In genomic region chr13:29604241-29604640, GRCm38 (mm10) we compare ENCODE assay signal across 8 mouse cellular contexts.
DNase-seq lines count a peak whose midpoint lies in the region; ATAC-seq lines count a peak whose summit lies in the region.

No protein-coding gene starts in this region.

- intact Hi-C loops in left cerebral cortex, postnatal 10 days (cut with DNase I) = loop anchor here (5.0 kb wide), 1 partner anchor 647 kb away; no protein-coding TSS in a partner anchor

- no peak for ATAC-seq in CD4-positive, CD25-positive, alpha-beta regulatory T cell, adult 4 months
- peak; percentile 85 for ATAC-seq in forebrain, embryonic 12.5 days (ENCODE audit: low FRiP score)
- peak; percentile 75; the same call in 1 of the 2 replicates for ATAC-seq in hindbrain, embryonic 11.5 days (ENCODE audit: low FRiP score)
- ATAC-seq in midbrain, embryonic 11.5 days (ENCODE audit: low FRiP score) = peak; percentile 89

- peaks cover 13% of the 10 kb centered on the region for H3K4me1 ChIP-seq in forebrain, embryonic 12.5 days
- H3K4me1 ChIP-seq in hindbrain, embryonic 11.5 days (replicated peaks; ENCODE audit: control insufficient read depth, insufficient read depth, low read length) = no peaks in the 10 kb centered on the region
- H3K4me1 ChIP-seq in midbrain, embryonic 11.5 days (ENCODE audit: control insufficient read depth, insufficient read depth, low read length) = no peaks in the 10 kb centered on the region

- no peaks in the 10 kb centered on the region for H3K9me3 ChIP-seq in forebrain, embryonic 12.5 days
- no peaks in the 10 kb centered on the region for H3K9me3 ChIP-seq in hindbrain, embryonic 11.5 days (ENCODE audit: control insufficient read depth, low read length)
- H3K9me3 ChIP-seq in midbrain, embryonic 11.5 days (ENCODE audit: control insufficient read depth, low read length) = no peaks in the 10 kb centered on the region

- no peak overlapping the region for H3K27ac ChIP-seq in forebrain, embryonic 12.5 days
- no peak overlapping the region for H3K27ac ChIP-seq in hindbrain, embryonic 11.5 days (ENCODE audit: low read depth, low read length)
- H3K27ac ChIP-seq in midbrain, embryonic 11.5 days (ENCODE audit: low read depth, low read length) = no peak overlapping the region

- no peaks in the 10 kb centered on the region for H3K36me3 ChIP-seq in forebrain, embryonic 12.5 days (replicated peaks)
- no peaks in the 10 kb centered on the region for H3K36me3 ChIP-seq in hindbrain, embryonic 11.5 days (ENCODE audit: control insufficient read depth, insufficient read depth, low read length)
- no peaks in the 10 kb centered on the region for H3K36me3 ChIP-seq in midbrain, embryonic 11.5 days (ENCODE audit: control insufficient read depth, insufficient read depth, low read length)
- H3K36me3 ChIP-seq in splenic B cell, adult 2 months (ENCODE audit: control insufficient read depth, insufficient read depth, low read length, poor library complexity, severe bottlenecking) = no peaks in the 10 kb centered on the region

- H3K9ac ChIP-seq in forebrain, embryonic 12.5 days = no peak overlapping the region
- H3K9ac ChIP-seq in hindbrain, embryonic 11.5 days (ENCODE audit: low read depth, low read length) = no peak overlapping the region
- no peak overlapping the region for H3K9ac ChIP-seq in midbrain, embryonic 11.5 days (ENCODE audit: low read length)

- H3K4me2 ChIP-seq in forebrain, embryonic 12.5 days = no peak overlapping the region
- no peak overlapping the region for H3K4me2 ChIP-seq in hindbrain, embryonic 11.5 days (replicated peaks; ENCODE audit: low read depth, low read length)
- no peak overlapping the region for H3K4me2 ChIP-seq in midbrain, embryonic 11.5 days

- no peaks in the 10 kb centered on the region for H3K27me3 ChIP-seq in forebrain, embryonic 12.5 days
- H3K27me3 ChIP-seq in hindbrain, embryonic 11.5 days (ENCODE audit: control insufficient read depth, insufficient read depth, low read length) = no peaks in the 10 kb centered on the region
- no peaks in the 10 kb centered on the region for H3K27me3 ChIP-seq in midbrain, embryonic 11.5 days (ENCODE audit: control insufficient read depth, insufficient read depth, low read length)
- H3K27me3 ChIP-seq in splenic B cell, adult 2 months (ENCODE audit: control insufficient read depth, insufficient read depth, low read length, poor library complexity, severe bottlenecking) = no peaks in the 10 kb centered on the region

- no peak overlapping the region for H3K4me3 ChIP-seq in forebrain, embryonic 12.5 days (replicated peaks)
- no peak overlapping the region for H3K4me3 ChIP-seq in hindbrain, embryonic 11.5 days (ENCODE audit: low read depth, low read length)
- H3K4me3 ChIP-seq in midbrain, embryonic 11.5 days (ENCODE audit: low read depth, low read length) = no peak overlapping the region

- DNase-seq in CD4-positive, CD25-positive, alpha-beta regulatory T cell, adult 2 months (ENCODE audit: low read depth, low spot score) = peak; percentile 36
- peak; percentile 73 for DNase-seq in brain, adult 2 months (ENCODE audit: low read depth, low spot score)
- DNase-seq in hindbrain, embryonic 11.5 days (ENCODE audit: low spot score) = peak; percentile 81
- peak; percentile 33 to 68 for DNase-seq in left cerebral cortex, postnatal 10 days (ENCODE audit: extremely low spot score in 1 of 2, low spot score in 2 of 2)
- peak; percentile 95 for DNase-seq in midbrain, embryonic 11.5 days (ENCODE audit: low spot score, missing footprints)
- peak; percentile 50 for DNase-seq in splenic B cell, adult 2 months (ENCODE audit: low read depth, low spot score)

- WGBS in forebrain, embryonic 12.5 days = 27% methylated on average over 6 of the region's 7 CpGs
- WGBS in hindbrain, embryonic 11.5 days = 26% methylated on average over 6 of the region's 7 CpGs
- 32% methylated on average over 6 of the region's 7 CpGs for WGBS in midbrain, embryonic 11.5 days

Comparison
In these comparisons a context has a peak if more than half of its experiments do, and no peak if none do; other contexts are left out.
1. DNase-seq: peak in every context shown above with its lines; median percentile 95 in midbrain, embryonic 11.5 days; 81 in hindbrain, embryonic 11.5 days; 73 in brain, adult 2 months; 50 in left cerebral cortex, postnatal 10 days; 50 in splenic B cell, adult 2 months; 36 in CD4-positive, CD25-positive, alpha-beta regulatory T cell, adult 2 months.